Mouse (Mus musculus) forebrain, embryonic 11.5 days (tissue): ENCODE measurements at regions not wholly inside any gene's neighbourhood (a gene's known extent, or its start where the extent isn't known, plus 50 kb on each side); places are given as distances from the start of the nearest gene placed in this dataset.

Source experiments
- ATAC-seq: fragments of 200-750 bp; cut with Nextera tagmentation; replicated peaks from 2 replicates; pipeline ENCODE4 v1.8.0; 2017; ENCODE audit warnings: moderate TSS enrichment; ENCODE audit not compliant: low FRiP score
- DNase-seq: peaks from one replicate; pipeline ENCODE4 v3.0.0-alpha.2; 2017; ENCODE audit warnings: low spot score
- H3K27ac ChIP-seq: fragments of 300-500 bp; sonication (generic); 2 replicates; pipeline ENCODE4 v1.5.1; 2014; ENCODE audit warnings: low read depth, low read length
- H3K27me3 ChIP-seq: fragments of 300-500 bp; sonication (generic); 2 replicates; pipeline ENCODE4 v1.6.1; 2014; ENCODE audit warnings: mild to moderate bottlenecking, low read length, mixed read lengths; ENCODE audit not compliant: control insufficient read depth, insufficient read depth
- H3K36me3 ChIP-seq: fragments of 300-500 bp; sonication (generic); 2 replicates; pipeline ENCODE4 v1.6.1; 2014; ENCODE audit warnings: mild to moderate bottlenecking, low read length, moderate library complexity, mixed read lengths; ENCODE audit not compliant: control insufficient read depth, insufficient read depth
- H3K4me1 ChIP-seq: fragments of 300-500 bp; sonication (generic); replicated peaks from 2 replicates; pipeline ENCODE4 v1.6.1; 2014; ENCODE audit warnings: low read length, mixed read lengths; ENCODE audit not compliant: control insufficient read depth, insufficient read depth
- H3K4me2 ChIP-seq: fragments of 300-500 bp; sonication (generic); 2 replicates; pipeline ENCODE4 v1.6.1; 2014; ENCODE audit warnings: low read depth, mild to moderate bottlenecking, low read length, moderate library complexity, mixed read lengths; ENCODE audit not compliant: severe bottlenecking
- H3K4me3 ChIP-seq: fragments of 300-500 bp; sonication (generic); 2 replicates; pipeline ENCODE4 v1.5.1; 2014; ENCODE audit warnings: low read depth, low read length
- H3K9ac ChIP-seq: fragments of 300-500 bp; sonication (generic); 2 replicates; pipeline ENCODE4 v1.6.1; 2014; ENCODE audit warnings: low read length
- H3K9me3 ChIP-seq: fragments of 300-500 bp; sonication (generic); 2 replicates; pipeline ENCODE4 v1.6.1; 2016; ENCODE audit warnings: low read length, mixed read lengths; ENCODE audit not compliant: control insufficient read depth
- WGBS: fragments of 180-500 bp; shearing (Covaris S2); extraction: QIAGEN DNeasy Blood & Tissue Kit; methylation state at CpG from one replicate; pipeline ENCODE4 v1.1.7; 2014; 5-methylcytosine and 5-hydroxymethylcytosine counted together

GRCm38 (mm10) chr13:57278580-57278979 lies 382.8 kb upstream of the Trpc7 start:
- Histone ChIP-seq H3K9me3 (no peaks in the 10 kb centered on the region), H3K36me3 (no peaks in the 10 kb centered on the region), H3K27me3 (no peaks in the 10 kb centered on the region; the same call in 1 of the 2 replicates), H3K4me1 (peaks cover 10% of the 10 kb centered on the region; the same call in 1 of the 2 replicates), H3K4me2 (no peak overlapping the region), H3K27ac (no peak overlapping the region), H3K9ac (no peak overlapping the region), H3K4me3 (no peak overlapping the region)
- ATAC-seq (no peak), DNase-seq (no peak)
- WGBS = 4% methylated on average over 2 of the region's 2 CpGs

GRCm38 (mm10) chr13:57277076-57277475 lies 381.3 kb upstream of the Trpc7 start:
- no peak for DNase-seq
- Histone ChIP-seq H3K9ac (no peak overlapping the region), H3K4me1 (peaks cover 4% of the 10 kb centered on the region; the same call in 1 of the 2 replicates), H3K4me3 (no peak overlapping the region), H3K27ac (no peak overlapping the region), H3K36me3 (no peaks in the 10 kb centered on the region), H3K27me3 (no peaks in the 10 kb centered on the region; the same call in 1 of the 2 replicates), H3K4me2 (no peak overlapping the region), H3K9me3 (no peaks in the 10 kb centered on the region)
- ATAC-seq = no peak
- WGBS = 45% methylated on average over 4 of the region's 4 CpGs

GRCm38 (mm10) chr13:57275871-57276270 lies 380.1 kb upstream of the Trpc7 start:
- H3K36me3 ChIP-seq = no peaks in the 10 kb centered on the region
- DNase-seq = no peak
- H3K4me2 ChIP-seq = no peak overlapping the region
- no peaks in the 10 kb centered on the region for H3K4me1 ChIP-seq
- H3K9ac ChIP-seq = no peak overlapping the region
- WGBS = 88% methylated on average over 11 of the region's 11 CpGs
- H3K27me3 ChIP-seq = no peaks in the 10 kb centered on the region
- H3K4me3 ChIP-seq = no peak overlapping the region
- H3K9me3 ChIP-seq = no peaks in the 10 kb centered on the region
- no peak overlapping the region for H3K27ac ChIP-seq
- ATAC-seq = no peak

- Histone ChIP-seq H3K27ac (no peak overlapping the region), H3K9ac (no peak overlapping the region), H3K4me1 (no peaks in the 10 kb centered on the region), H3K4me3 (no peak overlapping the region), H3K27me3 (no peaks in the 10 kb centered on the region), H3K9me3 (no peaks in the 10 kb centered on the region), H3K4me2 (no peak overlapping the region), H3K36me3 (no peaks in the 10 kb centered on the region)
- ATAC-seq (no peak), DNase-seq (no peak)
- 29% methylated on average over 3 of the region's 3 CpGs for WGBS
Measured at GRCm38 (mm10) chr13:57273593-57273992, 377.8 kb upstream of the Trpc7 start.

GRCm38 (mm10) chr13:57269614-57270013 lies 373.8 kb upstream of the Trpc7 start:
- Histone ChIP-seq H3K27me3 (no peaks in the 10 kb centered on the region), H3K4me1 (no peaks in the 10 kb centered on the region), H3K4me2 (no peak overlapping the region), H3K36me3 (no peaks in the 10 kb centered on the region), H3K4me3 (no peak overlapping the region), H3K9ac (no peak overlapping the region), H3K27ac (no peak overlapping the region), H3K9me3 (no peaks in the 10 kb centered on the region)
- DNase-seq (peak; percentile 80), ATAC-seq (peak; percentile 42; the same call in 1 of the 2 replicates)
- 13% methylated on average over 8 of the region's 8 CpGs for WGBS

- ATAC-seq = no peak
- 9% methylated on average over 6 of the region's 6 CpGs for WGBS
Measured at GRCm38 (mm10) chr13:57259920-57260319, 364.1 kb upstream of the Trpc7 start.

GRCm38 (mm10) chr13:57259474-57259873 lies 363.7 kb upstream of the Trpc7 start:
- no peak overlapping the region for H3K27ac ChIP-seq
- H3K4me1 ChIP-seq = no peaks in the 10 kb centered on the region
- no peaks in the 10 kb centered on the region for H3K9me3 ChIP-seq
- ATAC-seq (no peak), DNase-seq (no peak)
- H3K27me3 ChIP-seq = no peaks in the 10 kb centered on the region
- H3K9ac ChIP-seq = no peak overlapping the region
- no peak overlapping the region for H3K4me2 ChIP-seq
- no peaks in the 10 kb centered on the region for H3K36me3 ChIP-seq
- 76% methylated on average over 8 of the region's 8 CpGs for WGBS
- H3K4me3 ChIP-seq = no peak overlapping the region

More at GRCm38 (mm10) chr13:57259920-57260319, 364.1 kb upstream of the Trpc7 start:
- Histone ChIP-seq H3K9ac (no peak overlapping the region), H3K27me3 (no peaks in the 10 kb centered on the region), H3K4me2 (no peak overlapping the region), H3K4me3 (no peak overlapping the region), H3K4me1 (no peaks in the 10 kb centered on the region), H3K27ac (no peak overlapping the region), H3K36me3 (no peaks in the 10 kb centered on the region), H3K9me3 (no peaks in the 10 kb centered on the region)
- DNase-seq = peak; percentile 88

GRCm38 (mm10) chr13:57255920-57256319 lies 360.1 kb upstream of the Trpc7 start:
- no peaks in the 10 kb centered on the region for H3K36me3 ChIP-seq
- H3K4me3 ChIP-seq = no peak overlapping the region
- no peak for DNase-seq
- H3K27me3 ChIP-seq = no peaks in the 10 kb centered on the region
- H3K27ac ChIP-seq = no peak overlapping the region
- 91% methylated on average over 11 of the region's 11 CpGs for WGBS
- H3K4me2 ChIP-seq = no peak overlapping the region
- no peaks in the 10 kb centered on the region for H3K9me3 ChIP-seq
- H3K4me1 ChIP-seq = no peaks in the 10 kb centered on the region
- no peak overlapping the region for H3K9ac ChIP-seq
- no peak for ATAC-seq

- Histone ChIP-seq H3K9me3 (no peaks in the 10 kb centered on the region), H3K9ac (no peak overlapping the region), H3K27me3 (no peaks in the 10 kb centered on the region), H3K4me1 (no peaks in the 10 kb centered on the region), H3K36me3 (no peaks in the 10 kb centered on the region), H3K27ac (no peak overlapping the region), H3K4me2 (no peak overlapping the region), H3K4me3 (no peak overlapping the region)
- no peak for ATAC-seq
- 85% methylated on average over 5 of the region's 5 CpGs for WGBS
- DNase-seq = no peak
Measured at GRCm38 (mm10) chr13:57249851-57250250, 354.1 kb upstream of the Trpc7 start.
